Mouse (Mus musculus): ENCODE results near the gene Hist1h3c.
"Not testable (repeated sequence)": the region's sequence is repeated elsewhere in the genome, so short reads cannot be mapped to it uniquely, and the experiment has no call there.

- TF ChIP-seq CTCF (conservative IDR thresholded peaks at IDR 0.05; ENCODE audit: low read length); POU5F1 (IDR thresholded peaks at IDR 0.05; ENCODE audit: borderline replicate concordance, low read length); NANOG (IDR thresholded peaks at IDR 0.05; ENCODE audit: borderline replicate concordance, low read length): not testable (repeated sequence)
Observed at GRCm38 (mm10) chr13:23717593-23718245, 27.7 kb downstream of the Hist1h3c start.

Data from E14TG2a.4 (cell line).